Mouse (Mus musculus) G1E (cell line): ENCODE data around the gene Col4a3.

Source experiments
- CTCF ChIP-seq: IDR thresholded peaks from 2 replicates; pipeline ENCODE4 v1.5.1; 2012; ENCODE audit warnings: low read depth, low read length, inconsistent platforms, mixed read lengths
- GATA1 ChIP-seq: IDR thresholded peaks from 2 replicates; pipeline ENCODE4 v1.6.1; 2012; ENCODE audit warnings: borderline replicate concordance, low read length, inconsistent platforms, mixed read lengths
- TAL1 ChIP-seq: conservative IDR thresholded peaks from 2 replicates; pipeline ENCODE4 v1.6.1; 2012; ENCODE audit warnings: low read depth, low read length, inconsistent platforms, mixed read lengths

DNA sequence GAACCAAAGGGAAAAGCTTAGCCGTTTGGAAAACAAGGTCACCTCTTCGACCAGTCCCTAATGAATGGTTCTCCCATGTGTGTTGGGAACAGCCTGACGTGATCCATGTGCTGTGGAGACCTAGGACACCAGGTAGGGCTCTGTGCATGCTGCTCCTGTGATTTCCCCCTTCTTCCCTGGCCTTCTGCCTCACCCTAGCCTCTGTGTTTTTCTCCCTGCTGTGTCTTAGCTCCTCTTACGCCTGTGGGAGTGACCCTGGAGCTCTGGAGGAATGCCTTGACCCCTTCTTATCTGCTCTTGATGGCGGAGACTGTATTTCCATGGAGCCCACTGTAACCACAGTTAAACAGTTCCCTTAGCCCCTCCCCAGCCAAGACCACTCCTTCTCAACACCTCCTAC lies 31.8 kb upstream of the Col4a3 start:
- TF ChIP-seq GATA1 (no peak), CTCF (no peak), TAL1 (no peak)
